Mouse (Mus musculus) forebrain, embryonic 15.5 days (tissue): ENCODE data around the gene Git2. TPM values are rescaled to one million over a fixed set of nuclear protein-coding genes. Genes with fewer than 3 reads are reported as not detected.

Experiments used
- ATAC-seq: fragments of 200-750 bp; cut with Nextera tagmentation; replicated peaks from 2 replicates; pipeline ENCODE4 v1.8.0; 2017; ENCODE audit warnings: mild to moderate bottlenecking, moderate TSS enrichment, moderate library complexity
- H3K27ac ChIP-seq: fragments of 300-500 bp; sonication (generic); replicated peaks from 2 replicates; pipeline ENCODE4 v1.5.1; 2015; ENCODE audit warnings: mild to moderate bottlenecking, inconsistent platforms
- H3K27me3 ChIP-seq: fragments of 300-500 bp; sonication (generic); 2 replicates; pipeline ENCODE4 v1.6.1; 2015; ENCODE audit warnings: inconsistent platforms
- H3K36me3 ChIP-seq: fragments of 300-500 bp; sonication (generic); 2 replicates; pipeline ENCODE4 v1.6.1; 2015; ENCODE audit warnings: mild to moderate bottlenecking, inconsistent platforms
- H3K4me1 ChIP-seq: fragments of 300-500 bp; sonication (generic); 2 replicates; pipeline ENCODE4 v1.6.1; 2015; ENCODE audit warnings: inconsistent platforms
- H3K4me2 ChIP-seq: fragments of 300-500 bp; sonication (generic); replicated peaks from 2 replicates; pipeline ENCODE4 v1.6.1; 2015; ENCODE audit warnings: mild to moderate bottlenecking, inconsistent platforms
- H3K4me3 ChIP-seq: fragments of 300-500 bp; sonication (generic); 2 replicates; pipeline ENCODE4 v1.5.1; 2015; ENCODE audit warnings: mild to moderate bottlenecking, inconsistent platforms
- H3K9ac ChIP-seq: fragments of 300-500 bp; sonication (generic); replicated peaks from 2 replicates; pipeline ENCODE4 v1.6.1; 2015; ENCODE audit warnings: mild to moderate bottlenecking, inconsistent platforms
- H3K9me3 ChIP-seq: fragments of 300-500 bp; sonication (generic); 2 replicates; pipeline ENCODE4 v1.6.1; 2016; ENCODE audit warnings: inconsistent platforms
- WGBS: fragments of 180-500 bp; shearing (Covaris S2); methylation state at CpG from one replicate; pipeline ENCODE4 v1.1.7; 2015; ENCODE audit warnings: mixed read lengths; 5-methylcytosine and 5-hydroxymethylcytosine counted together
- polyA plus RNA-seq: library from polyadenylated mRNA; unstranded; fragments of >200 nt; fragmentation: Nextera tagmentation; extraction: Ambion mirVana; gene quantifications from 2 replicates; pipeline ENCODE4 v1.2.1, GENCODE M21; 2015

The Git2 gene
- 46.6 and 52.5 TPM in 2 replicates for polyA plus RNA-seq

DNA sequence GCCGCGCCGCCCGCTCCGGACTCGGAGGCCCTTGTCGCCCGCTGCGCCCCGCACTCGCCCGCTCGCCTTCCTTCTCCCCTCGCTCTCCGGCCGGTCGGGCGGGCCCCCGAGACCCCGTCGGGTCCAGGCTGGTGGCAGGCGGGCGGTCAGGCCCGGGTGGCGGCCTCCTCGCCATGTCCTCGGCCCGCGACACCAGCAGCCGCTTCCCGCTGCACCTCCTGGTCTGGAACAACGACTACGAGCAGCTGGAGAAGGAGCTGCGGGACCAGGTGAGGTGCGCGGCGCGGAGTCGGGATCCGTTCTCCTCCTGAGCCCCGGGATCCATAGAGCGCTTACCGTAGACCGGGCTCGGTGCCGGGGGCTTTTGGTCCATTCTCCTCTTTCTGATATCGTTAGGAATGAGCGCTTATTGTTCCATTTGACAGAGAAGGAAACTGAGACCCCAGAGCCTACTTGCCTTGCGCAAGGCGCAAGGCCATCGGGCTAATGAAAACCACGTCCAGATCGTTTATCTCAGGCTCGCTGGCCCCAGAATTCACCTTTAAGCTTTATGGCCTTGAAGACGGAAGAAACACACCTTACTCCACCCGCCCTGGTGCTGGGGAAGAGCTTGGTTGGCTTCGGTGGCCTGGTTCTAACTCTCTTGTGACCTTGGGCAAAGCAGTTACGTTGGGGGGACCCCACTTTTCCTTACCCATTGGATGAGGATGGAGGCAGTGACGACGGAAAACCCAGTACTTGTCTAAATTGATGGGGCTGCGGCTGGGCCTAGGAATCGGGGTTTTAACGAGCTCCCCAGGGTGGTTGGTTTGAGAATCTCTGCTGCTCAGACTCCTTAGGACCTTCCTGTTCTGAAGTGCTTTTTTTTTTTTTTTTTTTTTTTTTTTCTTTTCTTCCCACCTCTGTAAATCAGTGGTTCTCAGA is at the start of gene Git2:
Gene Git2, minus strand, starts transcription at position 462 of the 924 bp plus-strand sequence.
- Histone ChIP-seq H3K27me3 (no peaks in the 10 kb centered on the region), H3K4me3 (peak within 1 kb of the TSS; percentile 76), H3K27ac (peak within 1 kb of the TSS; percentile 95), H3K4me2 (peak within 1 kb of the TSS; percentile 71), H3K9ac (peak within 1 kb of the TSS; percentile 95), H3K9me3 (no peaks in the 10 kb centered on the region), H3K36me3 (no peaks in the 10 kb centered on the region), H3K4me1 (peaks cover 45% of the 10 kb centered on the region)
- peak; percentile 4; the same call in 1 of the 2 replicates for ATAC-seq
- WGBS = under 1% methylated on average over 63 of the region's 63 CpGs

DNA sequence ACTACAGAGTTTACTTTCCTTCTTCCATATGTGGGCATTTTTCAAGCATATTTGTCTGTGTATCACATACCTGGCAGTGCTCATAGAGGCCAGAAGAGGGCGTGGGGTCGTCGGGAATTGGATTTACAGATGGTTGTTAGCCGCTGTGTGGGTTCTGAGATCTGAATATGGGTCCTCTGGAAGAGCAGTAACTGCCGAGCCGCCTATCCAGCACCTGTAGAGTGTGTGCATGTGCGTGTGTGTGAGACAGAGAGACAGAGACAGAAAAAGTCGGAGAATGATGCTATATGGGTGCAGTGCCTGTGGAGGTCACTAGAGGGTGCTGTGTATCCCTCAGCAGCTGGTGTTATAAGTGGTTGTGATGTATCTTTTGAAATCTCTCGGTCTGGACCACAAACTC is 48.9 kb upstream of the Git2 start:
- no peaks in the 10 kb centered on the region; the same call in 1 of the 2 replicates for H3K9me3 ChIP-seq
- WGBS = 14% methylated on average over 9 of the region's 9 CpGs

DNA sequence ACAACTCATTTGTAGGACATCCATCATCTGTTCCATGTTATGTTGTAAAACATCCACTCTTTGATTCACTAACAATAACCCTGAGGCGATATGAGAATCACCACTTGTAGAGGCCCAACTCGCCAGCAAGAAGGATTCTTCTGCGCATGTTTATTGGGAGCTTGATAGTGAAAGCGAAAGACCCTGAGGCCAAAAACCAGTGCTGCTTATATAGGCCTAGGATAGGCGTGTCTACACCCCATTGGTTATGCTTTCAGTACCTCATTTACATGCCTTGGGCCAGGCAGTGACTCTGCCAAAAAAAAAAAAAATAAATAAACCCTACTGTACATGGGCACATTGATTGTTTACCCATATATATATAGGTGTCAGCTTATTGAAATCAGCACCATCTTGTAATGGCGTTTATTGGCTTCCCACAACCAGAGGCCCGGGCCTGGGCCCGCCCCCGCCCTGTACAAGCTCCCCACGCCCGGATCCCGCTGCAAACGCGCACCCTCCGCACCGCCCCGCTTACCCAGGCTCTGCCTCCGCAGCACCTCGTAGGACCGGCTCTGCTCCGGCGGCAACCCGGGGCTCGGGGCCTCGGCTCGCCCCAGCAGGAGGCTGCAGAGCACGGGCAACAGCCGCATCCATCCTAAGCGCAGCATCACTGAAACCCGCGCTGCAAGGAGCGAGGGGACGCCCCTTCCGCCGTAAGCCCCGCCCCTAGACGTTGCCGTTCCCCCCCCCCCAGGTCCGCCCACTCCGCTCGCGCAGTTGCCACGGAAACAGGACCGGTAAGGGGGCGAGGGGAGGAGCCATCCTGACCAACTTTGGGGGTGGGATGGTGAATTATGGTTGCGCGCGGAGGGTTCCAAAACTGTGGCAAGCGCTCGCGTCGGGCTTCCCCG is 47.7 kb upstream of the Git2 start, which contains the start of gene 1500011B03Rik:
Gene 1500011B03Rik, minus strand, starts transcription at position 673 of the 893 bp plus-strand sequence.
- 7% methylated on average over 52 of the region's 53 CpGs for WGBS
- H3K9me3 ChIP-seq = no peaks in the 10 kb centered on the region; the same call in 1 of the 2 replicates
- ATAC-seq = peak; percentile 91

More for the DNA sequence above, 48.9 kb upstream of the Git2 start:
- peaks cover 15% of the 10 kb centered on the region for H3K4me1 ChIP-seq
- no peak for ATAC-seq
- H3K4me3 ChIP-seq = peak overlapping the region; percentile 1; the same call in 1 of the 2 replicates
- H3K4me2 ChIP-seq = no peak overlapping the region
- H3K27ac ChIP-seq = no peak overlapping the region
- H3K36me3 ChIP-seq = 0 out of 2 replicates have a peak, but pooled peaks cover 3% of the 10 kb centered on the region
- H3K9ac ChIP-seq = no peak overlapping the region
- no peaks in the 10 kb centered on the region for H3K27me3 ChIP-seq

DNA sequence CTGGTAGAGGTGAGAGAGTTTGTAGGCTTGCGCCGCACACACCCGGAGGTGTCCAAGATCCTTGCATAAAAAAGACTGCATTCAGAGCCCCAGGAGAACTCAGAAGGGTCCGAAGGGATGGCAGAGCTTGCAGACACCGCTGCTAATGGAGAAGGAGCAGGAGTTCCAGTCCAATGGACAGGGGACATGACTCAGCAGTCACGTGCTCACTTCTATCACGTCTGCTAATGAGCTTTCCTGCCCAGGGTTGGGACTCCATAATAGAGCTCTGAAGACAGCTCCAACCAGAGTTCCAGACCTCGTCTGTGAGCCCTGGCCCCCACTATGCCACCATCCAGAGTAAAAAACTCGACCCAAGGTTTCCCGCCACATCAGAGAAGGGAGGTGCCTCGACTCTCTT is 42.8 kb upstream of the Git2 start:
- no peak overlapping the region for H3K27ac ChIP-seq
- H3K9me3 ChIP-seq = no peaks in the 10 kb centered on the region; the same call in 1 of the 2 replicates
- H3K4me2 ChIP-seq = no peak overlapping the region
- 0 out of 2 replicates have a peak, but pooled peaks cover 3% of the 10 kb centered on the region for H3K36me3 ChIP-seq
- H3K4me3 ChIP-seq = no peak overlapping the region
- WGBS = 74% methylated on average over 11 of the region's 11 CpGs
- H3K4me1 ChIP-seq = peaks cover 7% of the 10 kb centered on the region
- no peaks in the 10 kb centered on the region for H3K27me3 ChIP-seq
- no peak overlapping the region for H3K9ac ChIP-seq
- ATAC-seq = no peak

More for the DNA sequence above, 47.7 kb upstream of the Git2 start, which contains the start of gene 1500011B03Rik:
- H3K4me2 ChIP-seq = peak within 1 kb of the TSS; percentile 53
- peak within 1 kb of the TSS; percentile 79 for H3K9ac ChIP-seq
- H3K4me1 ChIP-seq = peaks cover 15% of the 10 kb centered on the region
- H3K27ac ChIP-seq = peak within 1 kb of the TSS; percentile 83
- 0 out of 2 replicates have a peak, but pooled peaks cover 3% of the 10 kb centered on the region for H3K36me3 ChIP-seq
- peak within 1 kb of the TSS; percentile 55 for H3K4me3 ChIP-seq
- no peaks in the 10 kb centered on the region for H3K27me3 ChIP-seq

DNA sequence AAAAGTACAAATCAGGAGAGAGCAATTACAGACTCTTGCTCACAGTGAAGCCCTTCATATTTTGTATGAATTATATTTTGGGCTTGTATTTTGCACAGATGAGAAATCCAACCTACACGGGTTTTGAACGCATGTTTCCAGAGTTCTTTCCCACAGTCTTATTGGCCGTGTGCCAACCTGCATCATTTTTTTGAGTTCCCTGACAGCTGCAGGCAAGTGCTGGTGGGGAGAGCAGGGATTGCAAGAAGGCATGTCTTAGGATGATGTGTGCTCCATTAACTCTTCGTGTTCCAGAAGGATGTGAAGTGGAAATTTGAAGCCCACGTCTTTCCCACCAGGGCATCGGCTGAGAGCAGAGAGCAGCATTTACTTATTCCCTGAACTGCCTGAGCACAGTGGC is 41.3 kb upstream of the Git2 start:
- Histone ChIP-seq H3K9me3 (no peaks in the 10 kb centered on the region; the same call in 1 of the 2 replicates), H3K4me1 (peaks cover 14% of the 10 kb centered on the region), H3K27ac (no peak overlapping the region), H3K9ac (no peak overlapping the region), H3K4me2 (no peak overlapping the region), H3K4me3 (no peak overlapping the region), H3K27me3 (no peaks in the 10 kb centered on the region), H3K36me3 (0 out of 2 replicates have a peak, but pooled peaks cover 3% of the 10 kb centered on the region)
- 63% methylated on average over 6 of the region's 6 CpGs for WGBS
- ATAC-seq = no peak

DNA sequence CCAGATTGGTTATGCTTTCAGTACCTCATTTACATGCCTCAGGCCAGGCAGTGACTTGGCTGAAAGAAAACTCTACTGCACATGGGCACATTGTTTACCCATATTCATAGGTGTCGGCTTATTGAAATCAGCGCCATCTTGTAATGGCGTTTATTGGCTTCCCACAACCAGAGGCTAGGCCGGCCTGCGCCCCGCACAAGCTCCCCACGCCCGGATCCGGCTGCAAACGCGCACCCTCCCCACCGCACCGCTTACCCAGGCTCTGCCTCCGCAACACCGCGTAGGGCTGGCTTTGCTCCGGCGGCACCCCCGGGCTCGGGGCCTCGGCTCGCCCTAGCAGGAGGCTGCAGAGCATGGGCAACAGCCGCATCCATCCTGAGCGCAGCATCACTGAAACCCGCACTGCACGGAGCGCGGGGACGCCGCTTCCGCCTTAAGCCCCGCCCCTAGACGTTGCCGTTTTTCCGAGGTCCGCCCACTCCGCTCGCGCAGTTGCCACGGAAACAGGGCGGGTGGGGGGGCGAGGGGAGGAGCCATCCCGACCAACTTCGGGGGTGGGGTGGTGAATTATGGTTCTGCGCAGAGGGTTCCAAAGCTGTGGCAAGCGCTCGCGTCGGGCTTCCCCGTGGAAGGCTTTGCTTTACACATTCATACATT is 38.3 kb upstream of the Git2 start:
- Histone ChIP-seq H3K9ac (peak overlapping the region; percentile 92), H3K4me2 (peak overlapping the region; percentile 59), H3K4me1 (peaks cover 25% of the 10 kb centered on the region), H3K27ac (peak overlapping the region; percentile 99), H3K36me3 (peaks cover 1% of the 10 kb centered on the region), H3K27me3 (no peaks in the 10 kb centered on the region), H3K4me3 (peak overlapping the region; percentile 97), H3K9me3 (no peaks in the 10 kb centered on the region)
- ATAC-seq = peak; percentile 98
- WGBS = under 1% methylated on average over 50 of the region's 50 CpGs

DNA sequence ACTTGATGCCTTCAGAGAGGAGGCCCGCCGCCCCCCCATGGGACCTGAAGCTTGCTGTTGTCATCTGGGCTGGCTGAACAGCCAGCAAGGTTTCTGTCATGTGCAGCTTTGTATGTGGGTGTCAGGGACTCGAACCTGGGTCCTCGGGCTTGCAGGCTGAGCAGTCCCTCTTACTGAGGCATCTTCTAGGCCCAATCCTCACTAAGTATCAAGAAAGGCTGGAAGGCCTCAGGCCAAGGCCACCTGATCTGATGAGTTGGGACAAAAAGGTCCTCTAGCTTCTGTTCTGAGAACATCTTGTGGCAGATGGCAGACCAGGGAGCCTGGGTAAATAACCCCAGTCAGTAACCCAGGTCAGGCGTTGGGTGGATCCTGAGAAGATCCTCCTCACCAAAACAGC is 34.5 kb upstream of the Git2 start:
- H3K9me3 ChIP-seq = no peaks in the 10 kb centered on the region
- H3K36me3 ChIP-seq = peaks cover 12% of the 10 kb centered on the region
- no peak overlapping the region for H3K27ac ChIP-seq
- H3K27me3 ChIP-seq = no peaks in the 10 kb centered on the region
- H3K4me1 ChIP-seq = peaks cover 25% of the 10 kb centered on the region
- no peak overlapping the region for H3K4me3 ChIP-seq
- H3K9ac ChIP-seq = no peak overlapping the region
- no peak overlapping the region for H3K4me2 ChIP-seq
- no peak for ATAC-seq
- 90% methylated on average over 5 of the region's 5 CpGs for WGBS

DNA sequence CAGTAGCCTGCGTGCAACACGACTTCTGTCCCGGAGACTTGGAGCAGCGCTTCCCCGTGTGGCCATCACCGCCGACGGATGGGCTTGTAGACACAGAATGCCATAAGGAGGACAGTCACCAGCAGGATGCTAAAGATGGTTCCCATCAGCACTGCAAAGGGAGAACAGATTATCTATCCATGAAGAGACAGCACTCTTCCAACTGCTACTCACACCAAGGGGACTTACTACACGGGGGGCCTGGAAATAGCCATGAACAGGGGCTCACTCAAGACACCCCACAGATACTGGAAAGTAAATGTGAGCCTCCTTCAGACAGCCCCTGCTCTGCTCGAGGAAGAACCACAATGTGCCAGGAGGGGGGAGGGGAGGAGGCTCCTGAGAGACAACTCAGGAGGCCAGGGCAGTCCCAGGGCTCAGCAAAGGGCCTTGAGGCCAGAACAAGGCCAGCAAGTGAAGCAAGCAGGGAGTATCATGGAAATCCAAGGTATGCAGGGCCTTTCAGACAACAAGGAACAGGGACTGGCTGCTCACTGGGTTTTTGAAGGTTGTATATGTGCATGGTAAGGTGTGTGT is 34.0 kb upstream of the Git2 start:
- 82% methylated on average over 10 of the region's 10 CpGs for WGBS
- no peak overlapping the region for H3K4me3 ChIP-seq
- no peak overlapping the region for H3K9ac ChIP-seq
- ATAC-seq = no peak
- no peak overlapping the region for H3K27ac ChIP-seq
- H3K9me3 ChIP-seq = no peaks in the 10 kb centered on the region
- H3K27me3 ChIP-seq = no peaks in the 10 kb centered on the region
- peaks cover 25% of the 10 kb centered on the region for H3K4me1 ChIP-seq
- H3K4me2 ChIP-seq = no peak overlapping the region
- peaks cover 18% of the 10 kb centered on the region for H3K36me3 ChIP-seq

DNA sequence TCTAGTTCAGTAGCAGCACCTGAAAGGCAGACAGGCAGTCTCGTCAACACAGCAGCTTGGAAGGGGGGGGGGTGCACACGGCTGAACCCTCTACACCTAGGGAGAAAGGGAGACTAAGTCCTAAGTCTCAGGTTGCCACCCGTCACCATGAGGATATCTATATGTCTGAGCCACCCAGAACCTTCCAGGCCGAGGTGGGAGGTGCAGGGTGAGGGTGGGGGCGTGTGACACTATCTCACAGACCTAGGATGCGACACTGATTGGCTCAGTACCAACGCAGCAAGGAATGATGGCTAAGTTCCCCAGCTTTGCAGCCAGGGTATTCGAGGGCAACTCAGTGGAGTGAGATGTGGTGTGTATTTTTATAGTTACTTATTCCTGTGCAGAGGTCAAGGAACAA is 33.1 kb upstream of the Git2 start:
- Histone ChIP-seq H3K9ac (no peak overlapping the region), H3K36me3 (peaks cover 27% of the 10 kb centered on the region), H3K27me3 (no peaks in the 10 kb centered on the region), H3K27ac (no peak overlapping the region), H3K4me3 (no peak overlapping the region), H3K4me2 (no peak overlapping the region), H3K9me3 (no peaks in the 10 kb centered on the region), H3K4me1 (peaks cover 25% of the 10 kb centered on the region)
- no peak for ATAC-seq
- 88% methylated on average over 8 of the region's 8 CpGs for WGBS

DNA sequence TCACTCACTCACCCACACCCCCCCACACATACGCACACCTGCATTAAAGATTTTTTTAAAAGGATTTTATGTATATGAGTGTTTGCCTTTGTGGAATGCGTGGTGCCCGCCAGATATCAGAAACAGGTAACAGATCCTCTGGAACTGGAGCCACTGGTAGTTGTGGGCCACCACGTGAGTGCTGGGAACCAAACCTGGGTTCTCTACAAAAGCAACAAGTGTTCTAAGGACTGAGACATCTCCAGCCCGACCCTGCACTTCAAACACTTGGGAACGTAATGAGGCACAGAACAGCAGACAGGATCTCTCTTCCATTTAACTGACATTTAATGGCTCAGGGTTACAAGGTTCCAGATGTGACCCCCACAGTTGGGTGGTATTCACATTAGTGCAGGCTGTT is 32.6 kb upstream of the Git2 start:
- ATAC-seq = no peak
- H3K4me3 ChIP-seq = no peak overlapping the region
- H3K9me3 ChIP-seq = no peaks in the 10 kb centered on the region
- H3K27ac ChIP-seq = no peak overlapping the region
- H3K4me2 ChIP-seq = no peak overlapping the region
- 77% methylated on average over 6 of the region's 6 CpGs for WGBS
- H3K27me3 ChIP-seq = no peaks in the 10 kb centered on the region
- H3K4me1 ChIP-seq = peaks cover 24% of the 10 kb centered on the region
- H3K36me3 ChIP-seq = peaks cover 32% of the 10 kb centered on the region
- no peak overlapping the region for H3K9ac ChIP-seq

DNA sequence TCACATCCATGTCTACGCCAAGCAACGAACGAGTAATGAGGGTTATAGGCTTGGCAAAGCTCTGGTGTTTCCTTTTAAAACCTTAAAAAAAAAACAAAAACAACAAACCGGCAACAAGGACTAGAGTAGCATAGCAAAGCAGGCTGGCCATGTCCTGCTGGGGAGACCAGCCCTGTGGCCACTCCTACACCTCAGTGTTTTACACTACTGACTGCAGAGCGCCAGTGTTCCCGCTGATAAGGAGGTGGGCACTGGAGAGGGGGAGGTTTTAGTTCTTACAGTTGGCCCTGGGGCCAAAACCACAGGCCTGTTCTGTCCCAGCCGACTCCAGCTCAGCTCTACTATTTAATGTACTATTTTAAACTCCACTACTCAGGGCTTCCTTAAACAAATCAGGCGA is 32.2 kb upstream of the Git2 start:
- ATAC-seq = no peak; the same call in 1 of the 2 replicates
- no peak overlapping the region for H3K9ac ChIP-seq
- peaks cover 35% of the 10 kb centered on the region for H3K36me3 ChIP-seq
- H3K4me2 ChIP-seq = no peak overlapping the region
- WGBS = 29% methylated on average over 8 of the region's 8 CpGs
- no peaks in the 10 kb centered on the region for H3K9me3 ChIP-seq
- peaks cover 20% of the 10 kb centered on the region for H3K4me1 ChIP-seq
- H3K4me3 ChIP-seq = no peak overlapping the region
- H3K27ac ChIP-seq = peak overlapping the region; percentile 17
- H3K27me3 ChIP-seq = no peaks in the 10 kb centered on the region
